Mouse (Mus musculus) liver, adult 2 months (tissue): Measurements from ENCODE around the gene Gnai2.

Experiments used
- CTCF ChIP-seq: fragments of 200-500 bp; IDR thresholded peaks from 2 replicates; pipeline ENCODE4 v1.5.1; 2011; ENCODE audit warnings: low read depth, low read length, control low read depth
- POLR2A ChIP-seq: fragments of 200-500 bp; IDR thresholded peaks from 2 replicates; pipeline ENCODE4 v1.6.1; 2011; ENCODE audit warnings: low read length, control low read depth; ENCODE audit not compliant: insufficient read depth; ENCODE audit errors: extremely low read depth

GRCm38 (mm10) chr9:107670259-107670658 lies 35.1 kb upstream of the Gnai2 start:
- TF ChIP-seq CTCF (no peak), POLR2A (peak; percentile 85)
